Mouse (Mus musculus): ENCODE results near the gene Arsb.

DNA sequence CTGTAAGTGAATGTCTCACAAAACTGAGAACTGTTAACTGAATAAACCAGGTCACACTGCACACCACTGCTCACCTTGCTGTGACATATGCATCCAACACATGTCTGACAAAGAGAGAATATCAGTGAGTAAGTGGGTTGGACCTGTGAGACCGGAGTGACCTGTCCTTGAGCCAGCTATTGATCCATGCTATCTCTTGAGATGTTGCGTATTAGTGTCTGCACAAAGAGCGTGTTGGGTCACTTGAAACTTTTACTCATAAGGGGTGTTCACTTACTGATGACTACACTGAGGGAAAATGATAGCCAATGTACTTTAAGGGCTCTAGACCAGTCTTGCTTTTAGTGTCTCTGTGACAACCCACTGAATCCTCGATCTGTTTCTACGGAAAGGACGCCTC, 42.7 kb downstream of the Arsb start:
- TF ChIP-seq CTCF (IDR thresholded peaks at IDR 0.05; ENCODE audit: low read depth) (no peak), EP300 (optimal IDR thresholded peaks at IDR 0.05) (no peak)

Data from stomach, postnatal 0 days (tissue).